Mouse (Mus musculus) limb, embryonic 12.5 days (tissue): Measurements from ENCODE around the gene Tmem150a. TPM values are rescaled to one million over a fixed set of nuclear protein-coding genes. Genes with fewer than 3 reads are reported as not detected.

Experiments used
- ATAC-seq: fragments of 200-750 bp; cut with Nextera tagmentation; 2 replicates; pipeline ENCODE4 v1.8.0; 2017; ENCODE audit warnings: low read depth, moderate TSS enrichment; ENCODE audit not compliant: insufficient number of reproducible peaks, insufficient read depth, low FRiP score, low TSS enrichment
- H3K27ac ChIP-seq: fragments of 300-500 bp; sonication (generic); 2 replicates; pipeline ENCODE4 v1.5.1; 2016; ENCODE audit warnings: mild to moderate bottlenecking, moderate library complexity
- H3K27me3 ChIP-seq: fragments of 300-500 bp; sonication (generic); 2 replicates; pipeline ENCODE4 v1.6.1; 2016; ENCODE audit warnings: mild to moderate bottlenecking, moderate library complexity
- H3K36me3 ChIP-seq: fragments of 300-500 bp; sonication (generic); 2 replicates; pipeline ENCODE4 v1.6.1; 2016; ENCODE audit warnings: mild to moderate bottlenecking, moderate library complexity
- H3K4me1 ChIP-seq: fragments of 300-500 bp; sonication (generic); replicated peaks from 2 replicates; pipeline ENCODE4 v1.6.1; 2016
- H3K4me2 ChIP-seq: fragments of 300-500 bp; sonication (generic); 2 replicates; pipeline ENCODE4 v1.6.1; 2016; ENCODE audit warnings: mild to moderate bottlenecking, moderate library complexity
- H3K4me3 ChIP-seq: fragments of 300-500 bp; sonication (generic); replicated peaks from 2 replicates; pipeline ENCODE4 v1.5.1; 2016; ENCODE audit warnings: mild to moderate bottlenecking
- H3K9ac ChIP-seq: fragments of 300-500 bp; sonication (generic); replicated peaks from 2 replicates; pipeline ENCODE4 v1.6.1; 2016; ENCODE audit warnings: mild to moderate bottlenecking, moderate library complexity
- H3K9me3 ChIP-seq: fragments of 300-500 bp; sonication (generic); 2 replicates; pipeline ENCODE4 v1.6.1; 2016; ENCODE audit warnings: mild to moderate bottlenecking, moderate library complexity
- WGBS: fragments of 180-500 bp; shearing (Covaris S2); methylation state at CpG from one replicate; pipeline ENCODE4 v1.1.7; 2016; 5-methylcytosine and 5-hydroxymethylcytosine counted together
- polyA plus RNA-seq: library from polyadenylated mRNA; unstranded; fragments of >200 nt; fragmentation: Nextera tagmentation; extraction: Ambion mirVana; gene quantifications from 2 replicates; pipeline ENCODE4 v1.2.1, GENCODE M21; 2016

Gene Tmem150a
- polyA plus RNA-seq, 1 experiment from 2014 or later = 8.8 TPM

DNA sequence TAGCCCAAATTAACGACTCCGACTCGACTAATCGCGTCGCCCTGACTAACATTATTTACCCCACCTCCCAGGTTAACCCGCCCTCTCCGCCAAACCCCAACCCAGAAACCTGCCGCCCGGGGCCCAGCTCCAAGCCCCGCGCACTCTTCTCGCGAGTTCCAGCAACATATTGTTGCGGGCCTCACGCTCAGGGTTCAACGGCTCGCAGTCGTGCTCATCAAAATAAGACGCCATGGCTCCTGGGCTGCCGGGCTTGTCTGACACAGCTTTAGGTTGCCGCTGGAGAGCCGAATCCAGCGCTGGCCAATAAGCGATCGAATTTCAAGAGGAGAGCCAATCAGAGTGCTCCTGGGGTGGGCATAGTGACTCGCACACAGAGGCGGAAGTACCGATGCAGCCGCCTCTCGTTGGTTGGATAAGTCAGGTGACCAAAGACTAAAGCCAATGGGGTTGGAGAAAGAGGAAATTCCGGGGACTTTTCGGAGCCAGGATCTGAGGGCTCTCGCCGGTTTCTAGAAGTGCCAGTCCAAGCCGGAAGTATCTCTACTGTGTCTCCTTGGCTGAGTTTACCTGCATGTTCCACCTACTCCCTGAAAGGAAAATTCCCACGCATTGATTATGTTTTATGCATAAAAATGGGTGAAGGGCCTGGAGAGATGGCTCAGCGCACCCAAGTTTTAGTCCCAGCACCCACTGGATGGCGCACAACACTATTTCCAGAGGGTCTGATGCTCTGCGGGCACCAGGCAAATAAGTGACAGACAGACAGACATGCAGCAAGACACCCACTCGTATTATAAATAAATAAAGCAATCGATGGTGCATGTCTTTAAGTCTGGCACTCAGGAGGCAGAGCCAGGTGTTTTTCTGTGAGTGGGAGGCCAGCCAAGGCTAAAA lies 7.1 kb downstream of the Tmem150a start:
- H3K4me3 ChIP-seq = peak overlapping the region; percentile 78
- WGBS = under 1% methylated on average over 42 of the region's 42 CpGs
- H3K27ac ChIP-seq = peak overlapping the region; percentile 82
- peak overlapping the region; percentile 85 for H3K4me2 ChIP-seq
- H3K27me3 ChIP-seq = no peaks in the 10 kb centered on the region
- H3K36me3 ChIP-seq = peaks cover 33% of the 10 kb centered on the region
- peaks cover 9% of the 10 kb centered on the region for H3K4me1 ChIP-seq
- peak; percentile 98 for ATAC-seq
- H3K9ac ChIP-seq = peak overlapping the region; percentile 64
- H3K9me3 ChIP-seq = no peaks in the 10 kb centered on the region

DNA sequence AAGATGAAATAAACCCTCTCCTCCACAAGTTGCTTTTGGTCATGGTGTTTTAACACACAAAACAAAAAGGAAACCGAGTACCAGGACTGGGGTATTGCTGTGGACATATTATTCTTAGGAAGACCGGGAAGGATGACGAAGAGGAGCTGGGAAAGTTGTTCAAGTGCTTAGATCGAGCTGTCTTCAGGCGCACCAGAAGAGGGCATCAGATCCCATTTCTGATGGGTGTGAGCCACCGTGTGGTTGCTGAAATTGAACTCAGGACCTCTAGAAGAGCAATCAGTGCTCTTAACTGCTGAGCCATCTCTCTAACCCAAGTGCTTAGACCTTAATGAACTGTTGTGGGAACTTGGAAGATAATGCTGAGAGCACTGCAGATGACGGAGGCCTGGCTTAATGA lies 8.8 kb downstream of the Tmem150a start:
- no peak overlapping the region for H3K27ac ChIP-seq
- peaks cover 18% of the 10 kb centered on the region for H3K36me3 ChIP-seq
- no peaks in the 10 kb centered on the region for H3K27me3 ChIP-seq
- no peaks in the 10 kb centered on the region for H3K9me3 ChIP-seq
- H3K4me3 ChIP-seq = no peak overlapping the region
- ATAC-seq = no peak
- 46% methylated on average over 7 of the region's 7 CpGs for WGBS
- peaks cover 9% of the 10 kb centered on the region for H3K4me1 ChIP-seq
- H3K9ac ChIP-seq = no peak overlapping the region
- no peak overlapping the region for H3K4me2 ChIP-seq

DNA sequence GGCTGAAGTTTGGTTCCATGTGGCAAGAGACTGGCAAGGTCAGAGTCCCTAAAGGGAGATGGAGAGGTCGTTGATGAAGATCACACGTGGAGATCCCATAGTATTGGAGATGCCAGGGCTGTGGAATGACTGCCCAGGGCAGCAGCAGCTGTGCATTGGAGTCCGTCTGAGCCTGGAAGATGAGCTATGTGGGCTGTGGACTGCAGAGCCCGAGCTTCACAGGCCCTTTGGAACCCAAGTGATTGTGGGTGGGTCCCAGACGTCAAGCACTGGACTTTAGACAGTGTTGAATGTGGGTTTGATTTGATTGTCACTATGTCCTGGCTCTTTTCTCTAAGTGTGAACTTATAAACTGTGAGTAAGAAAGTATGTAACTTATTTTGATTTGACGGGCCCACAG lies 9.7 kb downstream of the Tmem150a start:
- Histone ChIP-seq H3K9ac (no peak overlapping the region), H3K4me2 (no peak overlapping the region), H3K9me3 (no peaks in the 10 kb centered on the region), H3K4me3 (no peak overlapping the region), H3K36me3 (peaks cover 8% of the 10 kb centered on the region), H3K27ac (no peak overlapping the region), H3K27me3 (no peaks in the 10 kb centered on the region), H3K4me1 (peaks cover 9% of the 10 kb centered on the region)
- WGBS = 71% methylated on average over 6 of the region's 6 CpGs
- no peak for ATAC-seq

DNA sequence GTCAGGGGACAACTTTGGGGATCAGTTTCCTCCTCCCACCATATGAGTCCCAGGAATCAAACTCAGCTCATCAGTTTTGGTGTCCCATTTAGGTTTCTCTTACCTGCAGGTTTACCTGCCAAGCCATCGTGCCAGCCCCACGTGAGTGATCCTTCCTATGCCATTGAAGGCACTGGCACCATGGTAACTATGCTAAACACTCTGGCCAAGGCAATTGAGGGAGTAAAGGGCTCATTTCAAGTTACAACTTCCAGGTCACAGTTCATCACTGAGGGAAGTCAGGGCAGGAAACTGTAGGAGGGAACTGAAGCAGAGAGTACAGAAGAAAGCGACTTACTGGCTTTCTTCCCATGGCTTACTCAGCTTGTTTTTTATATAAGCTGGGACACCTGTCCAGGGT lies 11.1 kb downstream of the Tmem150a start:
- Histone ChIP-seq H3K36me3 (no peaks in the 10 kb centered on the region), H3K27ac (no peak overlapping the region), H3K9ac (no peak overlapping the region), H3K27me3 (no peaks in the 10 kb centered on the region), H3K4me2 (no peak overlapping the region), H3K4me1 (peaks cover 7% of the 10 kb centered on the region), H3K9me3 (no peaks in the 10 kb centered on the region), H3K4me3 (no peak overlapping the region)
- 71% methylated on average over 3 of the region's 3 CpGs for WGBS
- ATAC-seq = no peak

DNA sequence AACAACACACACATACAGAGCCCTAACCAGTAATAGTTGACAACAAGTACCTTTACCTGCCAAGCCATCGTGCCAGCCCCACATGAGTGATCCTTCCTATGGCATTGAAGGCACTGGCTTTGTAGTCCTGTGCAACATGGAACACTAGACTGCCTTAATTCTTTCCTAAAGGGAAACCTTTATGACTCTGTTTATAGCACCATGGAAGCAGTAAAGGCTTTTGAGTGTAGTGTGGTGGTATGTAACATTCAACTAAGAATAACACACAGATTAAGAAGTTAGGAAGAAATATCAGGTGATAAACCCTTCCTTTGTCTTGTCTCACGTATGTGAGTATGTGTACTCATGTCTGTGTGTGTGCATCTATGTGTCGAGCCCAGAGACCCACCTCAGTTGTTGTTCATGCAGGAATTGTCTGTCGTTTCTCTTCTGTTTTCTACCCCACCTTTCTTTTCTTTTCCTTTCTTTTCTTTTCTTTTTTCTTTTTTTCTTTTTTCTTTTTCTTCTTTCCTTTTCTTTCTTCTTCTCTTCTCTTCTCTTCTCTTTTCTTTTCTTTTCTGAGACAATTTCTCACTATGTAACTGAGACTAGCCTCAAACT lies 11.7 kb downstream of the Tmem150a start, which contains the start of gene Rnf181:
Gene Rnf181 (minus strand): TSS at position 113 of the 600 bp plus-strand sequence.
- no peak for ATAC-seq
- H3K27ac ChIP-seq = no peak within 1 kb of the TSS
- WGBS = 75% methylated on average over 4 of the region's 4 CpGs
- H3K4me3 ChIP-seq = no peak within 1 kb of the TSS
- H3K9me3 ChIP-seq = no peaks in the 10 kb centered on the region
- peaks cover 6% of the 10 kb centered on the region; the same call in 1 of the 2 replicates for H3K4me1 ChIP-seq
- no peak within 1 kb of the TSS for H3K9ac ChIP-seq
- no peak within 1 kb of the TSS for H3K4me2 ChIP-seq
- no peaks in the 10 kb centered on the region for H3K36me3 ChIP-seq
- no peaks in the 10 kb centered on the region for H3K27me3 ChIP-seq

DNA sequence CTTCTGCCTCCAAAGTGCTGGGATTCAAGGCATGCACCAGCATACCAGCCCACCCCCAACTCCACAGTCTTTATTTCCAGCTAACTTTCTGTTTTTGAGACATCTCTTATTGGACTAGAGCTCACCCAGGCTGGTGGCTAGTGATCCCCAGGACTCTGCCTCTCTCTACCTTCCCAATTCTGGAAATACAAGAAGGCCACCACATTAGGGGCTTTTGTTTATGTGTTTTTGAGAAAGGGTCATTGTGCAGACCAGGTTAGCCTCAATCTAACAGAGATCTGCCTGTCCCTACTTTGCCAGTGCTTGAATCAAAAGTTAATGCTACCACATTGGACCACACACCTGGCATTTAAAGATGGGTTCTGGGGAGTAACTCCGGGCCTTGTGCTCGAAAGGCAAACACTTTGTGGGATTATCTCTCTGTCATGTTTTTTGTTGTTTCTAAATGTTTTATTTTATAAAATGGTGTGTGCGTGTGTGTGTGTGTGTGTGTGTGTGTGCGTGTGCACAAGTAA lies 12.3 kb downstream of the Tmem150a start:
- Histone ChIP-seq H3K4me2 (no peak overlapping the region), H3K27me3 (no peaks in the 10 kb centered on the region), H3K4me1 (peaks cover 6% of the 10 kb centered on the region; the same call in 1 of the 2 replicates), H3K27ac (no peak overlapping the region), H3K9ac (no peak overlapping the region), H3K9me3 (no peaks in the 10 kb centered on the region), H3K4me3 (no peak overlapping the region), H3K36me3 (no peaks in the 10 kb centered on the region)
- WGBS = 75% methylated on average over 4 of the region's 4 CpGs
- no peak for ATAC-seq

DNA sequence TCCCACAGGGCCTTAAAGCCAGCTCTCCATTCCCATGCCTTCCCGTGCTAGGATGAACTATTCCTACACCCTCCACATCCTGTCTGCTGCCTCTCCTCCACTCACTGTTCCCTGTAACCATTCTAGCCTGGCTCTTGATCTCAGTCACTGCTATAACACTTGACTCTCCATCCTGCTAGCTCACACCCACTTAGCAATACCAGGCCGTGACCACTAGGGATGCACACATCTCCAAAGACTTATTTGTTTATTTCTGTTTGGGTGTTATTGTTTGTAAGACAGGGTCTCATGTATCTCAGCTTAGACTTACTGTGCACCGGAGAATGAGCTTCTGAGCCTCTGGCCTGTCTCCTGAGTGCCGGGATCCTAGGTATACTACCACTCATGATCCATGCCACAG lies 14.3 kb downstream of the Tmem150a start:
- no peak for ATAC-seq
- 75% methylated on average over 4 of the region's 4 CpGs for WGBS

DNA sequence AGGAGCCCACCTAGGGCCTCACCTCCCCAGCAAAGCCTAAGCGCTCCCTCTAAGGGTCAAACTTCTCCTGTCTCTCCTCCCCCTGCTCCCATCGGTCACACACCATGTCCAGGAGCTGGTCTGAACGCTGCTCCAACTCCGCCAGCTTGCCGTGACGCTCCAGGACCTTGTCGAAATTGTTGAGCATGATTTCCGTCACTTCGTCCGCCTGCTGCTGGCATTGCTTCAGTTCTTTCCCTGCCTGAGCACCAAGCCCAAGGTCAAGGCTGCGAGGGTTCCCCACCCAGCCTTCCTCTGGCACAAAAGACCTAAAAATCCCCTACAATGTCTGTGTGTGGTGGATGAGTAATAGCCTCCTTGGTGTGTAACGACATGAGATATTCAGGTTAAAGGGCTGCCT lies 14.8 kb downstream of the Tmem150a start:
- no peaks in the 10 kb centered on the region for H3K36me3 ChIP-seq
- peaks cover 6% of the 10 kb centered on the region; the same call in 1 of the 2 replicates for H3K4me1 ChIP-seq
- no peaks in the 10 kb centered on the region for H3K9me3 ChIP-seq
- no peak for ATAC-seq
- no peak overlapping the region for H3K9ac ChIP-seq
- WGBS = 81% methylated on average over 12 of the region's 12 CpGs
- H3K4me2 ChIP-seq = no peak overlapping the region
- no peaks in the 10 kb centered on the region for H3K27me3 ChIP-seq
- H3K27ac ChIP-seq = no peak overlapping the region
- no peak overlapping the region for H3K4me3 ChIP-seq

More for the DNA sequence above, 14.3 kb downstream of the Tmem150a start:
- Histone ChIP-seq H3K27ac (no peak overlapping the region), H3K9me3 (no peaks in the 10 kb centered on the region), H3K4me3 (no peak overlapping the region), H3K4me2 (no peak overlapping the region), H3K4me1 (peaks cover 6% of the 10 kb centered on the region; the same call in 1 of the 2 replicates), H3K36me3 (no peaks in the 10 kb centered on the region), H3K27me3 (no peaks in the 10 kb centered on the region), H3K9ac (no peak overlapping the region)

DNA sequence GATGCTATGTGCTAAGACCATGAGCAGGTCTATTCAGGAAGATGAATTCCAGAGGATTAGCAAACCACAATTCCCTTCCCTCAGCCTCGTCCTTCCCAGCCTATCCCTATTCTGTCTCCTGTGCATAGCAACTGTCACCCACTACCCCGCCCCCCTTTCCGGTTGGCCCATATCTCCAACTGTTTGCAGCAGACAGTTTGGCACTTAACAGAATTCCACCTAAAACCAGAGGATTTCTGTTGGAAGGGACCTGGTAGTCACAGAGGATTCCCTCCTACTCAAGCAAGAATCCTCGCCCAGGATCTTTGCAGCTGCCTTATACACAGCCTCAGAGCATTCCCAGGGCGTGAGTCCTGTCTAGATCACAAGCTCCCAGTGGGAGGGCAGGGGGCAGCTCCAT lies 15.9 kb downstream of the Tmem150a start:
- ATAC-seq = no peak
- Histone ChIP-seq H3K4me2 (no peak overlapping the region), H3K27me3 (no peaks in the 10 kb centered on the region), H3K36me3 (no peaks in the 10 kb centered on the region), H3K4me1 (peaks cover 6% of the 10 kb centered on the region; the same call in 1 of the 2 replicates), H3K9me3 (no peaks in the 10 kb centered on the region), H3K27ac (0 out of 2 replicates have a peak overlapping the region, but pooled peaks have one; percentile 18), H3K9ac (no peak overlapping the region), H3K4me3 (no peak overlapping the region)
- WGBS = 47% methylated on average over 5 of the region's 5 CpGs

DNA sequence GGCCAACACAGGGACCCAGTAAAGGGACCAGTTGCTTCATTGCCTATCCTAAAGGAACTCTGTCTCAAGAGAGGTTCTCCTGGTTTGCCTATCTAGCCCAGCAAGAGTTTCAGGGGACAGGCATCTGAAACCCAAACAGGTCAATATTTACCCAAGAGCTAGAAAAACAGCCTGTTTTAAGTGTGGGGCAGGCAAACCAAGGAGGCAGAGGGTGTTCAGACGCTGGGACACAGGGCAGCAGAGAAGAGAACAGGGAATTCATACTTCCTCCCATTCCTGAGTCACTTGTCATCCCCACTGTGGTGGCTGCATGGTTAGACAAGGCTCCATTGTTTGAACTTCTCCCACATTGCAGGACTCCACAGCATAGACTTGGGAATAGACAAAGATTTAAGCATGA lies 16.3 kb downstream of the Tmem150a start:
- H3K27ac ChIP-seq = 0 out of 2 replicates have a peak overlapping the region, but pooled peaks have one; percentile 18
- H3K9ac ChIP-seq = no peak overlapping the region
- H3K9me3 ChIP-seq = no peaks in the 10 kb centered on the region
- no peak for ATAC-seq
- H3K4me3 ChIP-seq = no peak overlapping the region
- no peaks in the 10 kb centered on the region for H3K36me3 ChIP-seq
- peaks cover 6% of the 10 kb centered on the region; the same call in 1 of the 2 replicates for H3K4me1 ChIP-seq
- no peak overlapping the region for H3K4me2 ChIP-seq
- 39% methylated on average over 1 of the region's 1 CpGs for WGBS
- H3K27me3 ChIP-seq = no peaks in the 10 kb centered on the region

DNA sequence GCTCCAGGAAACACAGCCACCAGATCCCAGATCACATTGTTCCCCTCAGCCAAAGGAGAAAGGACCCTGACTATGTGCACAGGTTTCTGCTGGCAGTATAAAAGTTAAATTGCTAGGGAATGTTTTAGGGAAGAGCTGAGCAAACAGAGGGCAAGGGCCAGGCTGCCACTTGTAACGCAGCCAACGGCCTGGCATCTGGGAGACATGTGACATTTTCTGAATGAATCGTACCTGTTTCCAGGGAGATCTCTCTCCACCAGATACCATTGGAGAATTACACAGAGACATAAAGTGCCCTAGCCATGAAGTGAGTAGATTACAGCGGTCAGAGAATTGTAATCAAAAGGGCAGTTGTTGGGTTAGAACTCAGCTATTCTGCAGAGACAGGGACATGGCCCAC lies 17.9 kb downstream of the Tmem150a start:
- H3K27me3 ChIP-seq = no peaks in the 10 kb centered on the region
- H3K9ac ChIP-seq = no peak overlapping the region
- 86% methylated on average over 4 of the region's 4 CpGs for WGBS
- no peak overlapping the region for H3K27ac ChIP-seq
- peaks cover 6% of the 10 kb centered on the region; the same call in 1 of the 2 replicates for H3K4me1 ChIP-seq
- no peaks in the 10 kb centered on the region for H3K36me3 ChIP-seq
- no peaks in the 10 kb centered on the region for H3K9me3 ChIP-seq
- no peak overlapping the region for H3K4me3 ChIP-seq
- ATAC-seq = no peak
- H3K4me2 ChIP-seq = no peak overlapping the region
